Mouse (Mus musculus) thymus, postnatal 25 days (tissue): ENCODE data around the gene Cnnm3.
"Not testable (repeated sequence)": the region's sequence is repeated elsewhere in the genome, so short reads cannot be mapped to it uniquely, and the experiment has no call there.

ENCODE experiments used
- DNase-seq: peaks from one replicate; pipeline ENCODE4 v3.0.0; 2022

Gene Cnnm3

DNA sequence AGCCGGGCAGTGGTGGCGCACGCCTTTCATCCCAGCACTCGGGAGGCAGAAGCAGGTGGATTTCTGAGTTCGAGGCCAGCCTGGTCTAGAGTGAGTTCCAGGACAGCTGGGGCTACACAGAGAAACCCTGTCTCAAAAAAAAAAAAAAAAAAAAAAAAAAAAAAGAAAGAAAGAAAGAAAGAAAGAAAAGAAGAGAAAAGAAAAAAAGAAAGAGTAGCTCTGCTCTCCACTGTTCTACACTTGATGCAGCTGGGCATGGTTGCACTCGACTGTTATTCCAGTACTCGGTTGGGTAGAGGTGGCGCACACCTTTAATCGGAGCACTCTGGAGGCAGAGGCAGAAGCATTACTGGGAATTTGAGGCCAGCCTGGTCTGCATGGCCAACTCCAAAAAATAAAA is 25.1 kb downstream of the Cnnm3 start, which contains the start of gene Ankrd23:
TSS of gene Ankrd23 (minus strand) at position 101 of the 400 bp plus-strand sequence.
- DNase-seq = not testable (repeated sequence)

- DNase-seq = no peak
Observed at GRCm38 (mm10) chr1:36538727-36539126, 27.1 kb downstream of the Cnnm3 start.

DNA sequence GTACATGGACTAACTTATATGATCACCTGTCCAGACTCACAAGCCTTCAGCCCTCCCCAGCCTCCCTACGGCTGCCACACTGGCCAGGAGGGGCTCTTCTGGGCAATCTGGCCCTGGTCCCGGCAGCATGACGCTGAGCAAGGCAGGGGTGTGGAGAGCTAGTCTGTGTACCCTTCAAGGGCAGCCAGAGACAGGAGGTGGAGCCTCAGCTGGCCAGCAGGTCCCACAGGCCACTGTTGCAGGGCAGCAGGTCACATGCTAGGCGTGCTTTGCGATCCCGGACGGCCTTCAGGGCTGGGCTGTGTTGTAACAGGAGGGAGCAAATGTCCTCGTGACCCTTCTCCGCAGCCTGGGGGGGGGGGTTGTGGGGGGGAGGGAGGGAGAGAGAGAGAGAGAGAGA is 27.5 kb downstream of the Cnnm3 start, which contains the start of gene Gm42417:
TSS of gene Gm42417 (minus strand) at position 244 of the 400 bp plus-strand sequence.
- no peak for DNase-seq

GRCm38 (mm10) chr1:36540132-36540531 is 28.5 kb downstream of the Cnnm3 start:
- DNase-seq = no peak

- DNase-seq = no peak
Observed at GRCm38 (mm10) chr1:36540807-36541206, 29.1 kb downstream of the Cnnm3 start.

GRCm38 (mm10) chr1:36541844-36542243 is 30.2 kb downstream of the Cnnm3 start:
- DNase-seq = no peak

GRCm38 (mm10) chr1:36542925-36543324 is 31.3 kb downstream of the Cnnm3 start:
- no peak for DNase-seq

DNA sequence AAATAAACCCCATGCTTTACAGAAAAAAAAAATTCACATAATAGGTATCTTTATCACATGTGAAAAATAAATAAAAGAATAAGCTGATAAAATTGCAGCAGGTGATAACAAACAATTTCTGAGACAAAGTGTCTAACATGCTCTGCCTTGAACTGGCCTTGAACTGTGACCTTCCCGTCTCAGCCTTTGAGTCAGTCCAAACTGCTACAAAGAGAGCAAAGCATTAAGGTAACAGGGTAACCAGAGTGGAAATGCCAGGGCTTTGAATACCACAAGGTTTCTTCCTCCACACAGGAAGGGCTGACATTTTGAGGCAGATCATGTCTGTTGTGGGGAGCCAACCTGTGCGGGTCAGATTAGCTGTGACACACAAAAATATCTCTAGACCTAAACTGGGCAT is 33.7 kb downstream of the Cnnm3 start:
- no peak for DNase-seq

DNA sequence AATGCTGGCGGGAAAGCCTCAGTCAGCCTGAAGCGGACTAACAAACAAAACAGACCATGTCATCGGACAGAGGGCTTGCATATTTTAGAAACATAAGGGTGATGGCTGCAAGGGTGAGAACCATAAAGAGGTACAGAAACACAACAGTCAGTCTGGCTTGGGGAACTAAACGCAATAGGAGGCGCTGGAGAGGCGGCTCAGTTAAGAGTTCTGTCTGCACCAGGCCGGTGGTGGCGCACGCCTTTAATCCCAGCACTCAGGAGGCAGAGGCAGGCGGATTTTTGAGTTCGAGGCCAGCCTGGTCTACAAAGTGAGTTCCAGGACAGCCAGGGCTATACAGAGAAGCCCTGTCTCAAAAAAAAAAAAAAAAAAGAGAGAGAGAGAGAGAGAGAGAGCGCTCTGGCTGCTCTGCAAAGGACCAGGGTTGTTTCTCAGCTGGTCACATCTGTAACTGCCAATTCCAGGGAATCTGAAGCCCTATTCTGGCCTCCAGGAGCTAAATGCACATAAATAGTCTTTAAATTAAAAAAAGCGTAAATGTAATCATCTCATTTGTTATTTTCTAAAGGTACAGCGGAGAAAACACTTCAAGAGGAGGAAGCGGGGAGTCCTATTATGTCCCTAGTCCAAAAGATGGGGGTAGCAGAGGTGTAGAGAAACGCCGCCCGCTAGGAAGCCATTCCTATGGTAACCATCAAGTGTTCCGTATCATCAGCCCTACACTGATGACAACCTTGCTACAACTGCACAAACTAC is 34.4 kb downstream of the Cnnm3 start:
- peak; percentile 62 for DNase-seq

DNA sequence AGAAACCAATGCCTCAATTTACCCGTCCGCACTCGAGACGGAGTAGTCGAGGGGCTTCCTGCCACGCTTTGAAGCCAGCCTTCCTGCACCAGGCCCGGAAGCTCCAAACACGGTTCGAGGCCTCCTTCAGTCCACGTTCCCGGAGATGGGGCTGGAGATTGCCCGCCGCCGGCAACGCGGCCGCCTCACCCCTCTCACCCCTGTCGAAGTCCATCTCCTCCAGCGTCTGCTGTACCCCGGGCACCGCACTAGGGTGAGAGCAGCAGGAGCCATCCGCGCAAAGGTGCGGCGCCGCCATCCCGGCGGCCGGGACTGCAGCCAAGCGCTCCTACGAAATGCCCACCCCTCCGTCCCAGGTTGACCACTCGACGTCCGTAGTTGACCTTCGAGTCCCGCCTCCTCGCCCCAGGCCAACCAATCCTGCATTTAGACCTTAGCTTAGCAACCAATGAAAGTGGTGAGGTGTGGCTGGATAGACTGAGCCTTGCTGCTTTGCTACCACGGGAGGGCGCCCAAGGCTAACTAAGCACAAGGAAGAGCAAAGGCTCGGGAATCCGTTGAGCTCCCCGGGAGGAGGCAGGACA is 35.3 kb downstream of the Cnnm3 start, which contains the start of gene Ankrd39:
TSS of gene Ankrd39 (minus strand) at position 558 of the 584 bp plus-strand sequence.
- peak; percentile 97 for DNase-seq

DNA sequence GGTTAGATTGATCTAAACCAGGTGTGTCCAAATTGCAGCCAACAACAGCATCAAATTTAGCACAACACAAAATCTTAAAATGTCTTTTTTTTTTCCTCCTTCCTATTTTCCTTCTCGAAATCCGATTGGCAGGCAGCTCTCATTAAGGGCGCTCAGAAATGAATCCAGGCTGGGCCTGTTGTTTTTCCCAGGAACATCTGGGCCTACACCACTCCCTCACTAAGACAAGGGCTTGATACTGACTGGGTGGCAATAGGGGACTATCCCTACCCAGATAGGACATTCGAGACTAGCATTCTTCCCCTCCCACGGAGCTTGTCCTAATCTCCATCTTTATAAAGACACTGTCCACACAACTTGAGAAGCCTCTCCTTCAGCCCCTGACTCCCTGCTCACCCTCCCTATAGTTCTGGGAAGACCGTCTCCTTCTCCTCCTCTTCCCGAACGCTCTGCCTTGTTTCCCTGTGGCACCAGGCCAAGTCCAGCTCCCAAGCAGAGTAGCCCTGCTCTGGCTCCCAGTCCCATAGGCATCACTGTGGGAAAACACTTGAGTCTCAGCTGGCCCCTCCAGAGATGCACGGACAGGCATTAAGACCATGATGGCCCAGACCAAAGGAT is 36.4 kb downstream of the Cnnm3 start:
- no peak for DNase-seq

- no peak for DNase-seq
Observed at GRCm38 (mm10) chr1:36548771-36549170, 37.1 kb downstream of the Cnnm3 start.

DNA sequence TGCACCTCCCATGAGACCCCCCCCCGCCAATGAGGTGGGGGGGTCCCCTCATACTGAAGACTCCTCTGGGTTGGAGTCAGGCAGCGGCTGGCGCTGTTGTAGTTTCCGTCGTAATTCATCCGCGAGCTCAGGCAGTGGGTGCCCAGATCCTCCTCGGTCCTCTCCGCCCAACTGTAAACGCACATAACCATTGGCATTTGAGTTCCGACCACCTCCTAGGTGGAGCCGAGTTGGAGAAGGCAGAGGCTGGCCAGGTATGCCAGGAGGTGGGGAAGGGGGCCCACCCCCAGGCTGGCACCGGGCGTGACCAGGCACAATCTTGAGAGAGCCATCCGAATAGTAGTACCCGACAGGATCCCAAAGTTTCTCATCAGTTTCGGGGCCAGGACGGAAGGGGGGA is 37.8 kb downstream of the Cnnm3 start:
- DNase-seq = no peak

DNA sequence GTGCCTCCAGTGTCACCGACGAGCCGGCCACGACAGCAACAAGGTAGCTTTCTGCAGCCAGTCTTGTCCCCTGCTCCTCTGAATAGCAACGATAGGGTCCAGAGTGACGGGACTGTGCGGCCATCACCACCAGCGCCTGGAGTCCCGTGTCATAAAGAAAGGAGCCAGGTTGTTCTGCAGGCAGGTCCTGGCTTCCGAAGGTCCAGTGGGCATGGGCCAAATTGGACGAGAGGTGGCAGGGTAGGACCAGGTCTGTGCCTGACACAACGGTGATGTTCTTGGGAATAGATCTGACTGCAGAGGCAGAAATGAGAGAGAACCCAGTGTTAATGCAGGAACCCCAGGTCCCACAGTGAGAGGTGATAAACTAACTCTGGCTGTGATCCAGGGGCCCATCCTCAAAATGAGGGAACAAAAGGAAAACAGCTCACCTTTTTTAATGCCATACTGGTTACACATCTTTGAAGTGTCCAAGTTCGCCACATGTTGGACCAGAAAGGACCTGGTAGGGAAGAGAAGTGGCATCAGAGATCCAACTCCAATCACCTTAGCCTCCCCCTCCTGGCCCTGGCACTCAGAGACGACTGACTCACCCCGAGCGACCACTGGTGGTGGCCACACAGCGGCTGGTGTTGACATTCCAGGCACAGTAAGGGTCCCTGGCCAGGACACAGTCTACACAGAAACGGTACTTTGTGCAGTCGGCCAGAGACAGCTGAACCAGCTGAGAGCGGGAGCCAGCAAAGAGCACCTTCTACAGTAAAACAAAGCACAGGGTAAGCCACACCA is 38.6 kb downstream of the Cnnm3 start:
- DNase-seq = no peak

GRCm38 (mm10) chr1:36551904-36552303 is 40.2 kb downstream of the Cnnm3 start:
- no peak for DNase-seq

DNA sequence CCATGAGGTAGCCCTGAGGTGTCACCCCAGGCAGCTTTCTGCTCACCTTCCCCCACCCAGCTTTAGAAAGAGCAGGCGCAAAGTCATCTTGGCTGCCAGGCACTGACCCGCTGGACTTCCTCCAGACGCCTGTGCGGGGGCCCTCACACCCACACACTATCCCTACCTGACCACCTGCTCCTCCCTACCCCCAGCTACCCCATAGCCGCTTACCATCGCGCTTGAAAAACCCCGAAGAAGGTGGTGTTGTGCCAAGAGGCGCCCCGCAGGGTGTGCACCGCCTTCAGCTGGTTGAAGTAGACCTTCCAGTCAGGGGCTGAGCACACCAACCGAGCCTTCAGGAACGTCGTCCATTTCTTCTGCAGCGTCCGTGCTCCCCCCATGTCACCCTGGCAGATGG is 40.8 kb downstream of the Cnnm3 start:
- DNase-seq = no peak

DNA sequence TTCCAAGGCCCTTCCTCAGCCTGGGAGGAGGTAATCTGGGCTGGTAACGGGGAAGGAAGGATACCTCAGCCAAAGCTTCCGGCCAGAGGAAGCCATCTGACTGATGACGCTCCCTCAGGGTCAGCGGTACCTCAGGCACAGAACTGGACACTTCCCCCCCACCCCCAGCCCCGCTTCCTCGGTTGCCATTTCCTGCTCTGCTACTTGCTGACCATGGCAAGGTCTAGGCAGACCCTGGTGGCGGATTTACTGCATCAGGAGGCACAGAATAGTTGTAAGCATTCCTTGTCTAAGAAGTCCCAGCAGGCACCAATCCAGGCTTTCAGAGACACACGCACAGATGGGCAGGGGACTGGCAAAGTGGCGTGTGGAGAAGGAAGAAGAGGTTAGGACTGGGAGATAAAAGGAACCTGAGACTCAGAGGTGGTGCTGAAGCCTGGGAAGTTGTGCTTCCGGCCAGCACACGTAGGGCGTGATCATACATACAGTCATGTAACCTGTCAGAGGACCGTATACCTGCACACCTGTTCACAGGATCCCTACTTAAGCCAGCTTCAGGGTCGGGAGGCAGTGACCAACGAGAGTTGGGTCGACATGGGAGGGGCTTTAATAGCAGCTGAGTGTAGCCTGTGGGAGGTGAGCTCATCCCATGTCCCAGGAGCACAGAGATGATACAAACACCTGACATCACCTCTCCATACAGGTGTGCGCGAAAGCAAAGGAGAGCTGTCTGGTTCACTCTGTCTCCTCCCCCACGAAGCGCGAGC is 43.1 kb downstream of the Cnnm3 start:
- no peak for DNase-seq

DNA sequence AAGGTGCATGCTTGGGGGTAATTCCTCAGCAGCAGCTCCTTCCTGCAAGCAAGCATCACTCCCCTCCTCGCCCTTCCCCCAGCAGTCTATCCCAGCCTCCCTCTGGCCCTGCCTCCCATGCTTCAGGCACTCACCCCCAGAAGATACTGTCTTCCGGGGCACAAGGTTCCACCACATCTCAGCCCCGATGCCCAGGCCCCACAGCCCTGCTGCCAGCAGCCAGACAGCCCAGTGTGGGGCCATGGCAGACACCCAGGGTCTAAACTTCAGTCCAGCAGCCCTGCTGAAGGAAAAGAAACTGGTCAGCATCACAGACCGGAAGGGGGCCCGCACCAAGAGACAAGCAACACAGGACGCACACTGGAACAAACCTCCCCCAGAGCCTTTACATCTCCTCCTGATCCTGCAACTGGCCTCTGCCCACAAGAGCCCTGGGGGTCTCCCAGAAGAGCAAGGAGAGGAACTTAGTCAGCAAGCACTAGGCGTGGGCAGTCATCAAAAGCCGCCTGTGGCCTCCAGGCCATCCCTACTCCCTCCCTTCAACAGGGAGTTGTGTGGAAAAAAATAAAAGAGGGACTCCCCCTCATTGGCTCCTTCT is 44.2 kb downstream of the Cnnm3 start:
- peak; percentile 14 for DNase-seq

DNA sequence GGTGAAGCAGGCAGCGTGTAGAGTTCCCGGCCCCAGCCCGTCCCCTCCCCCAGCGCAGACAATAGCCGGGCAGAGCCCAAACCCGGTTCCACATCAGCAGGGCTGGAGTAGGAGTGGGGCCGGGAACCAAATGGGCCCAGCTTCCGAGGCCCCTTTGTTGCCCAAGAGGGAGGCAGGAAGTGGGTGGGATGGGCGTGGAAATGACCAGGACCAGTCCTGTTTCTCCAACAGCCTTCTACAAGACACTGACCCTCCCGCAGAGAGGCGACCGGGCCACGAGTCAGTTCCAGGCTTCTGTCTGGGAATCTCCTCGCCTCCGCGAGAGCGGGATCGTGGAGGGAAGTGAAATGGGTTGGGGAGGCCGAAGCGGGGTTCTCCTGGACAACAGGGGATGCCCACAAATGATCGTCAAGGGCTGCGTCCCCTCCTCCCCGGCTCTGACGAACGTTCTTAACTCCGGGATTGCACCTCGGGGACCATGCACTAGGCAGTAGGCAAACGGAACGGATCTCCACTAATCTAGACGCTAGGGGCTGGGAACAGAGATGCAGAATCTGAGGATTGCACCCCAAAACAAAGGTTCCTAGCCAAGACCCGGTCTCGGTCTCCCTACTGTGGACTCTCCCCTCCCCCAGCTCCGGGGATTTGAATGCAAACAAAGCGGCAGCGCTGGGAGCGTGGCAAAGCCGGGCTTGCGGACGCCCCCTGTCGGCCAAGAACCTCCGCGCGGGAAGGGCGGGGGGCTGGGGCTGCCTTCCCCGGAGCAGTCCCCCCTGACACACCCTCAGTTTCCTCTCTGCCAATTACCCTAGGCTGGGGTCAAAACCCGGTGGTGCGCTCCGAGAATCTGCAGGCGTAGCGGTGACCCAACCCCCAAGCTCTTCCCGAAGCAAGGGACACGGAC is 45.1 kb downstream of the Cnnm3 start:
- peak; percentile 93 for DNase-seq

DNA sequence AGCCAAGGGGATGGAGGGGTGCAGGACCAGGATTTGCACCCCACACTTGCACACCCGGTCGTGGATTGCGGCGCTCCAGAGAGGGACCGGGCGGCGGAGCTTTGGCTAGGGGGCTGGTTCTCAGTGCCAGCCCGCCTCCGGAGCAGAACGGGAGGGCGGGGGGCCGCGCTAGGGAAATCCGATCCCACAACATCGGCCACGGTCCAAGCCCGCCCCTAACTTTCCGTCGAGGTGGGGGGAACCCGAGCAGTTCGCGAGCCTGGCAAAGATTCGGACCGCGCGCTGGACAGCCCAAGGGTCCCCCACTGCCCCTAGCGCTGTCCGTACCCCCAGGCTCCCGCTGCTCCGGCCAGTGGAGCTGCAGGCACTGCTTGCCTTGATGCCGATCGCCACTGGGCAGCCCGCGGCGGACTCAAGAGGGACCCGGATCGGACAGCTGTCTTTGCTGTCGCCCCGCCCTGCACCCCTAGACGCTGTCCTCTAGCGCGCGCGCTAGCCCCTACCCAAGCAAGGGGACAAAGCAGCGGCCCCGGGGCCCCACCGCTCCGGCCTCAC is 45.9 kb downstream of the Cnnm3 start:
- no peak for DNase-seq
